Mouse (Mus musculus): ENCODE results near the gene Tysnd1. TPM values are rescaled to one million over a fixed set of nuclear protein-coding genes. Genes with fewer than 3 reads are reported as not detected.

The Tysnd1 gene
- polyA plus RNA-seq, 1 experiment from 2014 or later: 40.3 TPM

DNA sequence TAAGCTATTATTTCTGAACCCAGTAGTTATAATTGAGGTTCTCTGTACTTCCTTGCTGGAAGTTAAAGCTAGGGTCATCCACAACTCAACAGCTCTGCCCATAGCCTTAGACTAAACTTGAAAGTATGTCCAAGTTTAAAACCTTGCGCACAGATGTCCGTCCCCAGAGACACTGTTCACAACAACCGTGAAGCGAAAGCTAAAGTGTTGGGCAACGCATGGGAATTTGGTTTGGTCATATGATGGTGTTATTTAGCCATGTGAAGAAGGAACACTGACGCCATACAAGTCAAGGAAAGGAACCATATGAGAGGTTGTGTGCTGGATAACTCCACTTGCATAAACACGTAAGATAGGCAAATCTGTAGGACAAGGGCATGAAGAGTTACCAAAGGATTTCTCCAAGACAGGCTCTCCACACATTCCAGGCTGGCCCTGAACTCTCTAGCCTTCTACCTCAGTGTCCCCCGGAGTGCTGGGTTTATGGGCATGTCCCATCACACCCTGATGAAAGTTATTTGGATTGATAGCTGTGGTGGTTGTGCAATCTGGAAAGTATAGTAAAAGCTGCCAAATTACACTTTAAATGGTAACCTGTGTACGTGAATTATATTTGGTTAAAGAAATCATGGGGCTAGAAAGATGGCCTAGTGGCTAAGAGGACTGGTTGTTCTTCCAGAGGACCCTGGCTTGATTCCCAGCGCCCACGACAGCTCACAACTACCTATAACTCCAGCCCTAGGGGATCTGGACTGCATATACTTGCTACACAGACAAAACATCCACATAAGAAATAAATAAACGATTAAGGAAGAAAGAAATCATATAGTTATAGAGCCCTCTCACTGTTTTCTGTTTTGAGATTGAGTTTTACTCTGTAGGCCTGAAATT lies 22.3 kb downstream of the Tysnd1 start:
- no peaks in the 10 kb centered on the region for H3K27me3 ChIP-seq (ENCODE audit: control insufficient read depth, insufficient read depth, low read length)
- no peak overlapping the region for H3K27ac ChIP-seq (ENCODE audit: low read depth, low read length)
- no peaks in the 10 kb centered on the region for H3K9me3 ChIP-seq (ENCODE audit: control insufficient read depth, low read length)
- peaks cover 4% of the 10 kb centered on the region; the same call in 1 of the 2 replicates for H3K4me1 ChIP-seq (ENCODE audit: control insufficient read depth, insufficient read depth, low read length)
- no peak overlapping the region for H3K9ac ChIP-seq (ENCODE audit: low read depth, low read length)
- 92% methylated on average over 12 of the region's 12 CpGs for WGBS
- no peak overlapping the region for H3K4me3 ChIP-seq (ENCODE audit: low read length)
- H3K4me2 ChIP-seq (replicated peaks; ENCODE audit: low read depth, low read length): no peak overlapping the region
- ATAC-seq (ENCODE audit: low FRiP score, low TSS enrichment): no peak
- H3K36me3 ChIP-seq (ENCODE audit: control insufficient read depth, insufficient read depth, low read length): no peaks in the 10 kb centered on the region

DNA sequence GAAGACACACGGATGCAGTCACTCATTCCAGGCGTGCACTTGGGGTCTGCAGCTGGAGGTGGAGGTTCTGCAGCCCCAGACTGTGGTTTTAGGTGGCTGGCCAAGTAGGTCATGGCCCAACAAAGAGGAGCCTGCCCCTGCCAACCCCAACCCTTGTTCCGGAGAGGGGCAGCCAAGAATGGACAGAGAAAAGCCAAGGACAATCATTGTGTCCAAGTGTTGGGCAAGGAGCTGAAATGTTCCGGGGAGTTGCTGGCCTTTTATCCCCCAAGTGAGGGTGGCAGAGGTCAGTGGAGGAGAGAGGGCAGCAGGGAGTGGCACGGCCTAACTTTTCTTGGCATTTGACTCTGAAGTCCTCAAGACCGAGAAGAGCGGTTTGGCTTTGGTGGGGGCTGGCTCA lies 25.0 kb downstream of the Tysnd1 start:
- no peak for ATAC-seq (ENCODE audit: low FRiP score, low TSS enrichment)
- H3K4me1 ChIP-seq (ENCODE audit: control insufficient read depth, insufficient read depth, low read length): no peaks in the 10 kb centered on the region
- no peak overlapping the region for H3K9ac ChIP-seq (ENCODE audit: low read depth, low read length)
- no peak overlapping the region for H3K4me2 ChIP-seq (replicated peaks; ENCODE audit: low read depth, low read length)
- no peaks in the 10 kb centered on the region for H3K9me3 ChIP-seq (ENCODE audit: control insufficient read depth, low read length)
- no peak overlapping the region for H3K4me3 ChIP-seq (ENCODE audit: low read length)
- no peaks in the 10 kb centered on the region for H3K27me3 ChIP-seq (ENCODE audit: control insufficient read depth, insufficient read depth, low read length)
- no peak overlapping the region for H3K27ac ChIP-seq (ENCODE audit: low read depth, low read length)
- 84% methylated on average over 7 of the region's 7 CpGs for WGBS
- H3K36me3 ChIP-seq (ENCODE audit: control insufficient read depth, insufficient read depth, low read length): no peaks in the 10 kb centered on the region

DNA sequence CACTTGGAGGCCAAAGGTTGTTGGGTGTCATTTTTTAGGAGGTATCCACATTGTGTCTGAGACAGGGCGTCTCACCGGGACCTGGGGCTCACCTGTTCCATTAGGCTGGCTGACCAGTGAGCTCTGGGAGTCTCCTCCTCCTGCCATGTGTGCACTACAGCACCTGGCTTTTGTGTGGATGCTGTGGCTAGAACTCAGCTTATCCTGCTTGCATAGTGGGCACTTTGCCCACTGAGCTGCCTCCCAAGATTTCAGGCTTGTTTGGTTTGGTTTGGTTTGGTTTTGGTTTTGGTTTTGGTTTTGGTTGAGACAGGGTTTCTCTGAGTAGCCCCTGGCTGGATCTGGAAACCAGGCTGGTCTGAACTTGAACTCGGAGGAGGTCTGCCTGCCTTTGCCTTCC lies 26.9 kb downstream of the Tysnd1 start:
- no peaks in the 10 kb centered on the region for H3K4me1 ChIP-seq (ENCODE audit: control insufficient read depth, insufficient read depth, low read length)
- H3K36me3 ChIP-seq (ENCODE audit: control insufficient read depth, insufficient read depth, low read length): no peaks in the 10 kb centered on the region; the same call in 1 of the 2 replicates
- no peaks in the 10 kb centered on the region for H3K27me3 ChIP-seq (ENCODE audit: control insufficient read depth, insufficient read depth, low read length)
- no peak overlapping the region for H3K4me3 ChIP-seq (ENCODE audit: low read length)
- H3K9ac ChIP-seq (ENCODE audit: low read depth, low read length): no peak overlapping the region
- H3K9me3 ChIP-seq (ENCODE audit: control insufficient read depth, low read length): no peaks in the 10 kb centered on the region
- no peak for ATAC-seq (ENCODE audit: low FRiP score, low TSS enrichment)
- 86% methylated on average over 3 of the region's 3 CpGs for WGBS
- H3K4me2 ChIP-seq (replicated peaks; ENCODE audit: low read depth, low read length): no peak overlapping the region
- H3K27ac ChIP-seq (ENCODE audit: low read depth, low read length): no peak overlapping the region

DNA sequence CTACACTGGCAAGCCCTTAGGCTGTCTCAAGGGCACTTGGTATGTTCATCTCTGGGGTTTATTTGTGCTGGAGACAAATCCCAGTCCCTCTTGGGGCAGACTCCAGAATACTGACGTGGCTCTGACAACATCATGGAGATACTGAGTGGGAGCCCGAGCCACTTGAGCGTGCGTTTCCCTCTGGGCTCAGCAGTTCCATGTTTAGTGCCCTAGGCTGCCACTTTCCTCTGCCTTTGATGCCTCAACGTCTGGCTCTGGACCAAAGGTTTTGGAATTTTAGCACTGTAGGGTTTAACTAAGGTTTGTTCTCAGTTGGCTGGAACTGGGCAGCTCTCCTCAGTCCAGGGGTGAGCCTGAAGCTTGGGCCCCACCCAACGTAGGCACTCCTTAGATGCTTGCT lies 28.0 kb downstream of the Tysnd1 start:
- Histone ChIP-seq H3K9ac (ENCODE audit: low read depth, low read length) (no peak overlapping the region), H3K9me3 (ENCODE audit: control insufficient read depth, low read length) (no peaks in the 10 kb centered on the region), H3K4me3 (ENCODE audit: low read length) (no peak overlapping the region), H3K36me3 (ENCODE audit: control insufficient read depth, insufficient read depth, low read length) (no peaks in the 10 kb centered on the region; the same call in 1 of the 2 replicates), H3K27ac (ENCODE audit: low read depth, low read length) (no peak overlapping the region), H3K27me3 (ENCODE audit: control insufficient read depth, insufficient read depth, low read length) (no peaks in the 10 kb centered on the region), H3K4me2 (replicated peaks; ENCODE audit: low read depth, low read length) (no peak overlapping the region), H3K4me1 (ENCODE audit: control insufficient read depth, insufficient read depth, low read length) (no peaks in the 10 kb centered on the region)
- WGBS: 58% methylated on average over 6 of the region's 6 CpGs
- ATAC-seq (ENCODE audit: low FRiP score, low TSS enrichment): no peak

DNA sequence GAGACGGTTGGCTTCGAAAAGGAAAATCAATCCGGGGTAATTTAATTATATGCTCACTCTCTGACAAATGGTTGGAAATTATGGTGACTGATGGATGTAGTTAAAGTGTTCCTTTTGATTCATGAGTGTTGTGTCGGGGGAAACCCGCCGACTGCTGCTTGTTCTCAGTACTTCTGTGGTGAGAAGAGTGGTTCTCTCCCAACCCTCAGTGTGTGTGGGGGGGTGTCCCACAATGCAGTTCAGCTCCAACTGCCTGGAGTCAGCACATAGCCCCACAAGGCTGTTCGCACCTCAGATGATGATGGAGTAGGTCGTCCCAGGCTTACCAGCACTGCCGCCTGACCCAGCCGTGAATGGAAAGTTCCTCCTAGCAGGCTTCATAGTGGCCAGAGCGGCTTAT lies 33.9 kb downstream of the Tysnd1 start:
- ATAC-seq (ENCODE audit: low FRiP score, low TSS enrichment): no peak
- H3K36me3 ChIP-seq (ENCODE audit: control insufficient read depth, insufficient read depth, low read length): no peaks in the 10 kb centered on the region; the same call in 1 of the 2 replicates
- H3K4me2 ChIP-seq (replicated peaks; ENCODE audit: low read depth, low read length): no peak overlapping the region
- no peaks in the 10 kb centered on the region for H3K9me3 ChIP-seq (ENCODE audit: control insufficient read depth, low read length)
- H3K27ac ChIP-seq (ENCODE audit: low read depth, low read length): no peak overlapping the region
- no peak overlapping the region for H3K4me3 ChIP-seq (ENCODE audit: low read length)
- H3K4me1 ChIP-seq (ENCODE audit: control insufficient read depth, insufficient read depth, low read length): no peaks in the 10 kb centered on the region
- H3K27me3 ChIP-seq (ENCODE audit: control insufficient read depth, insufficient read depth, low read length): no peaks in the 10 kb centered on the region
- no peak overlapping the region for H3K9ac ChIP-seq (ENCODE audit: low read depth, low read length)
- WGBS: 32% methylated on average over 11 of the region's 11 CpGs

DNA sequence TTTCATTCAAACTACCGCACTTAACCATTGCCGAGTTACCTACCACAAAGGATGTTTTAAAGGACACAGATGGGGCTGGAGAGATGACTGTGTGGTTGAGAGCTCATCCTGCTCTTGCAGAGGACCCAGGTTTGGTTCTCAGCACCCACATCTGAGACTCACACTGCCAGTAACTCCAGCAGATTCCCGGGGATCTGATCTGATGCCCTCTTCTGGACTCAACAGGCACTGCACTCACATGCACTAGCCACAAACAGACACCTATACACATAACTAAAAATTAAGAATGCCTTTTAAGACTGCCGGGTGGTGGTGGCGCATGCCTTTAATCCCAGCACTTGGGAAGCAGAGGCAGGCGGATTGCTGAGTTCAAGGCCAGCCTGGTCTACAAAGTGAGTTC lies 34.9 kb downstream of the Tysnd1 start:
- Histone ChIP-seq H3K4me2 (replicated peaks; ENCODE audit: low read depth, low read length) (no peak overlapping the region), H3K27ac (ENCODE audit: low read depth, low read length) (no peak overlapping the region), H3K27me3 (ENCODE audit: control insufficient read depth, insufficient read depth, low read length) (no peaks in the 10 kb centered on the region), H3K4me3 (ENCODE audit: low read length) (no peak overlapping the region), H3K4me1 (ENCODE audit: control insufficient read depth, insufficient read depth, low read length) (no peaks in the 10 kb centered on the region), H3K9me3 (ENCODE audit: control insufficient read depth, low read length) (no peaks in the 10 kb centered on the region), H3K36me3 (ENCODE audit: control insufficient read depth, insufficient read depth, low read length) (no peaks in the 10 kb centered on the region; the same call in 1 of the 2 replicates), H3K9ac (ENCODE audit: low read depth, low read length) (no peak overlapping the region)
- ATAC-seq (ENCODE audit: low FRiP score, low TSS enrichment): no peak
- 96% methylated on average over 6 of the region's 6 CpGs for WGBS

DNA sequence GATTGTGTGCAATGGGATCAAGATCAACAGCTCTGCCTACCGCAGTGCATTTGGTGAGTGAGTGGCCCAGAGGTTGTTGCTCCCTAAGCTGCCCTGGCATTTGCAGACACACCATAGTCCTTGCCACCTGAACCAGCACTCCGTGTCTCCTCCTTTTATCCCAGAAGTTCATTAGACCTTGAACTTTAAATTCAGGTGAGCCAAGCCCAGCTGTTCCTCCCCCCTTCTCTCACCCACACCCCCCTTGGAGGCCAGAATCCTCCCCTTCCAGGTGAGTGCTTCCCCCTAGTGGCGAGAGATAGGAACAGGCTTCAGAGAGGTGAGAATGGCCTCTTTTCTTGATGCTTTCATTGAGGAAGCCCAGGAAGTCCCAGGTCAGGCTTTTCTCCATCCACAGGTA lies 39.1 kb downstream of the Tysnd1 start:
- Histone ChIP-seq H3K9me3 (ENCODE audit: control insufficient read depth, low read length) (no peaks in the 10 kb centered on the region), H3K27me3 (ENCODE audit: control insufficient read depth, insufficient read depth, low read length) (no peaks in the 10 kb centered on the region), H3K36me3 (ENCODE audit: control insufficient read depth, insufficient read depth, low read length) (peaks cover 15% of the 10 kb centered on the region), H3K4me3 (ENCODE audit: low read length) (no peak overlapping the region), H3K4me1 (ENCODE audit: control insufficient read depth, insufficient read depth, low read length) (no peaks in the 10 kb centered on the region), H3K27ac (ENCODE audit: low read depth, low read length) (no peak overlapping the region), H3K9ac (ENCODE audit: low read depth, low read length) (no peak overlapping the region), H3K4me2 (replicated peaks; ENCODE audit: low read depth, low read length) (no peak overlapping the region)
- 41% methylated on average over 3 of the region's 3 CpGs for WGBS
- peak; percentile 8; the same call in 1 of the 2 replicates for ATAC-seq (ENCODE audit: low FRiP score, low TSS enrichment)

DNA sequence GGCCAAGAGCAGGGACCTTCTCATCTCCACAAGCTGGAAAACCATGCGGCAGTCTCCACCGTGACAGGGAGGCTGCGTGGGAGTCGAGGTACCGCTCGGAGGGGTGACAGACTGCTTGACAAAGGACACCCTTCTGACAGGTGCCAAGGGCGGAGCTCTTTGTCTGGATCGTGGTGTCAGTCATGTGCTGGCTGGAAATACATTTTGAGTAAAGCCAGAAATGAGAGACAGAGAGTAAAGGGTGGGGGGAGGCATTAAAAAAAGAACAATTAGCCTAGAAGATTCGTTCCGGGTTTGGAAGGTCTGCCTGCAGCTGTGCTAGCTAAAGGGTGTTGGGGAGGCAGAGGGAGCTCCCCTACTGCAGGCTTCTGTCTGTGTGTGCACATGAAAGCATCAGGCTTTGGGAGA lies 41.4 kb downstream of the Tysnd1 start:
- no peak overlapping the region for H3K9ac ChIP-seq (ENCODE audit: low read depth, low read length)

DNA sequence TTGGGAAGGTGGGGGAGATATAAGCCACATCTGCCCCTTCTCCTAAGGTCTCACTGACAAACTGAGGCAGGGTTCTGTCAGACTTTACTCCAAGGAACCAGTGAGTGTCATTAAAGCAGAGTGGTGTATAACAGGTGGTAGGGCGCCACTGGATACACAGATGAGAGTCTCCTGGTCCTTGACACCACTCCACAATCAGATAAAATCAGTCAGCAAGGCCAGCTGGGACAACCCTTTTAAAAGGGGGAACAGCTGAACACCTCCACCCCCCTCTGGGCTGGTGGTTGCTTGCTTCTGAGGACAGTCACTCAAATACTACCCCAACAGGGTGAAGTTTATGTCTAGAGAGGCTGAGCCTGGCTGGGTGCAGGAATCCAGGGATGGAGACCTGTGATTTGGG lies 42.2 kb downstream of the Tysnd1 start:
- 83% methylated on average over 1 of the region's 1 CpGs for WGBS
- Histone ChIP-seq H3K9ac (ENCODE audit: low read depth, low read length) (no peak overlapping the region), H3K4me3 (ENCODE audit: low read length) (no peak overlapping the region), H3K36me3 (ENCODE audit: control insufficient read depth, insufficient read depth, low read length) (peaks cover 44% of the 10 kb centered on the region), H3K4me1 (ENCODE audit: control insufficient read depth, insufficient read depth, low read length) (no peaks in the 10 kb centered on the region), H3K27me3 (ENCODE audit: control insufficient read depth, insufficient read depth, low read length) (no peaks in the 10 kb centered on the region), H3K27ac (ENCODE audit: low read depth, low read length) (no peak overlapping the region), H3K4me2 (replicated peaks; ENCODE audit: low read depth, low read length) (no peak overlapping the region), H3K9me3 (ENCODE audit: control insufficient read depth, low read length) (no peaks in the 10 kb centered on the region)
- no peak for ATAC-seq (ENCODE audit: low FRiP score, low TSS enrichment)

More for the DNA sequence above, 41.4 kb downstream of the Tysnd1 start:
- ATAC-seq (ENCODE audit: low FRiP score, low TSS enrichment): no peak
- Histone ChIP-seq H3K27ac (ENCODE audit: low read depth, low read length) (no peak overlapping the region), H3K4me3 (ENCODE audit: low read length) (no peak overlapping the region), H3K27me3 (ENCODE audit: control insufficient read depth, insufficient read depth, low read length) (no peaks in the 10 kb centered on the region), H3K4me2 (replicated peaks; ENCODE audit: low read depth, low read length) (no peak overlapping the region), H3K36me3 (ENCODE audit: control insufficient read depth, insufficient read depth, low read length) (peaks cover 36% of the 10 kb centered on the region), H3K4me1 (ENCODE audit: control insufficient read depth, insufficient read depth, low read length) (no peaks in the 10 kb centered on the region), H3K9me3 (ENCODE audit: control insufficient read depth, low read length) (no peaks in the 10 kb centered on the region)
- 32% methylated on average over 10 of the region's 10 CpGs for WGBS
